Mouse (Mus musculus) hindbrain, postnatal 0 days (tissue): ENCODE results near the gene Slc39a11. TPM values are rescaled to one million over a fixed set of nuclear protein-coding genes. Genes with fewer than 3 reads are reported as not detected.
A peak's percentile ranks its signal among the peaks of the same experiment; 100 is the strongest.

Source experiments
- ATAC-seq: fragments of 200-750 bp; cut with Nextera tagmentation; 2 replicates; pipeline ENCODE4 v1.8.0; 2017; ENCODE audit warnings: mild to moderate bottlenecking, moderate TSS enrichment, moderate library complexity
- DNase-seq: peaks from one replicate; pipeline ENCODE4 v3.0.0-alpha.2; 2015; ENCODE audit warnings: low spot score
- H3K27ac ChIP-seq: fragments of 300-500 bp; sonication (generic); 2 replicates; pipeline ENCODE4 v1.5.1; 2014; ENCODE audit warnings: mild to moderate bottlenecking
- H3K27me3 ChIP-seq: fragments of 300-500 bp; sonication (generic); 2 replicates; pipeline ENCODE4 v1.6.1; 2014; ENCODE audit warnings: low read length, mixed read lengths; ENCODE audit not compliant: insufficient read depth
- H3K36me3 ChIP-seq: fragments of 300-500 bp; sonication (generic); 2 replicates; pipeline ENCODE4 v1.6.1; 2014; ENCODE audit warnings: low read length, mixed read lengths; ENCODE audit not compliant: insufficient read depth
- H3K4me1 ChIP-seq: fragments of 300-500 bp; sonication (generic); 2 replicates; pipeline ENCODE4 v1.6.1; 2014; ENCODE audit warnings: antibody characterized with exemption, low read length, mixed read lengths; ENCODE audit not compliant: insufficient read depth
- H3K4me2 ChIP-seq: fragments of 300-500 bp; sonication (generic); 2 replicates; pipeline ENCODE4 v1.6.1; 2014; ENCODE audit warnings: low read depth, mild to moderate bottlenecking, low read length, moderate library complexity, mixed read lengths
- H3K4me3 ChIP-seq: fragments of 300-500 bp; sonication (generic); 2 replicates; pipeline ENCODE4 v1.5.1; 2014; ENCODE audit warnings: low read length
- H3K9ac ChIP-seq: fragments of 300-500 bp; sonication (generic); replicated peaks from 2 replicates; pipeline ENCODE4 v1.6.1; 2014; ENCODE audit warnings: mild to moderate bottlenecking, low read length, moderate library complexity, mixed read lengths
- H3K9me3 ChIP-seq: fragments of 300-500 bp; sonication (generic); 2 replicates; pipeline ENCODE4 v1.6.1; 2016; ENCODE audit warnings: low read length, mixed read lengths
- CTCF ChIP-seq: IDR thresholded peaks from 2 replicates; pipeline ENCODE4 v1.5.1; 2016; ENCODE audit warnings: antibody characterized with exemption, control low read depth, low read depth
- WGBS: fragments of 180-500 bp; shearing (Covaris S2); extraction: QIAGEN DNeasy Blood & Tissue Kit; methylation state at CpG from one replicate; pipeline ENCODE4 v1.1.7; 2014; 5-methylcytosine and 5-hydroxymethylcytosine counted together
- polyA plus RNA-seq: library from polyadenylated mRNA; unstranded; fragments of >200 nt; fragmentation: Nextera tagmentation; extraction: Ambion mirVana; gene quantifications from 2 replicates; pipeline ENCODE4 v1.2.1, GENCODE M21; 2015
- total RNA-seq: library from RNA; depleted of rRNA; stranded (reverse); fragments of >200 nt; gene quantifications from 2 replicates; pipeline ENCODE4 v1.2.3, GENCODE M21; 2014

Gene Slc39a11
- total and polyA plus RNA-seq, 2 experiments from 2014 or later = 35.6 to 63.3 TPM

DNA sequence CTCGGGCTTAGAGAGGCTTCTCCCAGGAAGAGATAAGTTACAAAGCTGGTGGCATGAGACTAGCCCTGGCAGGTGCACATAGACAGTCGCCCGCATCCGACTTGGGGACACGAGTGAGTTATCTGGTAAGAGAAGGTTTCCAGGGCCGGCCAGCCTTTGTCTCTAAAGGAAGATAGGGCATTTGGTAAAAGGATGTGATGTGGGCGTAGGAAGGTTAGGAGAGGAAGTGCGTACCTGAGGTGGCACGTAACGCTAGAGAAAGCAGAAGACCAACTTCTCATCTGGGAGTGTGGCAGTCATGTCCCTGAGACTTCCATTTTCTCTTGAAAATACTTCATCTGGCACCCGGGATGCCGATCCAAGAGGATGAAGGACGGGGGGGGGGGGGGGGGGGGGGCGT is 441.9 kb downstream of the Slc39a11 start:
- no peak overlapping the region for H3K27ac ChIP-seq
- 83% methylated on average over 14 of the region's 14 CpGs for WGBS
- H3K4me3 ChIP-seq = no peak overlapping the region
- no peak overlapping the region for H3K9ac ChIP-seq
- DNase-seq (no peak), ATAC-seq (no peak)
- H3K36me3 ChIP-seq = no peaks in the 10 kb centered on the region
- no peaks in the 10 kb centered on the region for H3K27me3 ChIP-seq
- TF ChIP-seq CTCF = no peak
- no peak overlapping the region for H3K4me2 ChIP-seq
- no peaks in the 10 kb centered on the region for H3K9me3 ChIP-seq
- H3K4me1 ChIP-seq = 0 out of 2 replicates have a peak, but pooled peaks cover 5% of the 10 kb centered on the region

DNA sequence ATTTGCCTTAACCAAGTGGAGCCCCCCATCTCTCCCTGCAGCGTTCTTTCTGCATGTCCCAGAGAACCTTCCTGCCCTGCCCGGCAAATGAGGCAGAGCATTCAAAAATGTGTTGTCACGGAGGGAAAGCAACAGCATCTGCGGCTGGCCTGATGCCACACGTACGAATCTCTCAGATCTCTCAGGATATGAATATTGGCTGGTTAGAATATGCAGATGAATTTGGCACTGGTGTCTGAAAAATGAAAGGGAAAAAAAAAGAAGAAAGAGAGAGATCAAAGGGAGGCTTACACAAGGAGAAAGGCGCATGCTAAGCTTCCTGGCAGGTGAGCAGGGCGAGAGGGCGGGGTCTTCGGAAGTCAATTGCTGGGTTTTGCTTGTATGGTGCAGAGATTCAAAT is 443.8 kb downstream of the Slc39a11 start:
- Histone ChIP-seq H3K27ac (no peak overlapping the region), H3K27me3 (no peaks in the 10 kb centered on the region)

DNA sequence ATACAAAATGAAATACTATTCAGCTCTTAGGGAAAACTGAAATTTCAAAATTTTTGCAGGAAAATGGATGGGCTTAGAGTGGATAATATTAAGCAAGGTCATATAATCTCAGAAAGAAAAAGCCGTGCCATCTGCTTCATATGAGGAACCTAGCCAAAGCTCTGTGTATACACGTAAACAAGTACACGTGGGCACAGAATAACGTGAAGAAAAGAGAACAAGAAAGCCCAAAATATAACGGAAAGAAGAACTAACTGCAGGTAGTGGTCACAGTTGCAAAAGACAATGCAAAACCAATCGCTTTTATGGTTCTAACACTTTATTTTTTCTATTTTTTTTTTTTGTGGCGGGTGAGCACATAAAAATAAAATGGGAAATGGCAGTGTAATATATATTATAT is 446.9 kb downstream of the Slc39a11 start:
- WGBS = 89% methylated on average over 7 of the region's 7 CpGs
- ATAC-seq (no peak), DNase-seq (no peak)
- no peaks in the 10 kb centered on the region for H3K36me3 ChIP-seq
- no peak for TF ChIP-seq CTCF
- H3K27ac ChIP-seq = no peak overlapping the region
- H3K9ac ChIP-seq = no peak overlapping the region
- no peak overlapping the region for H3K4me3 ChIP-seq
- peaks cover 7% of the 10 kb centered on the region; the same call in 1 of the 2 replicates for H3K4me1 ChIP-seq
- no peaks in the 10 kb centered on the region for H3K27me3 ChIP-seq
- no peak overlapping the region for H3K4me2 ChIP-seq
- H3K9me3 ChIP-seq = no peaks in the 10 kb centered on the region

More for the DNA sequence above, 443.8 kb downstream of the Slc39a11 start:
- Histone ChIP-seq H3K4me3 (no peak overlapping the region), H3K9ac (no peak overlapping the region), H3K4me2 (no peak overlapping the region), H3K4me1 (0 out of 2 replicates have a peak, but pooled peaks cover 5% of the 10 kb centered on the region), H3K36me3 (no peaks in the 10 kb centered on the region), H3K9me3 (no peaks in the 10 kb centered on the region)
- no peak for TF ChIP-seq CTCF
- 38% methylated on average over 10 of the region's 10 CpGs for WGBS
- ATAC-seq (no peak), DNase-seq (peak; percentile 75)

DNA sequence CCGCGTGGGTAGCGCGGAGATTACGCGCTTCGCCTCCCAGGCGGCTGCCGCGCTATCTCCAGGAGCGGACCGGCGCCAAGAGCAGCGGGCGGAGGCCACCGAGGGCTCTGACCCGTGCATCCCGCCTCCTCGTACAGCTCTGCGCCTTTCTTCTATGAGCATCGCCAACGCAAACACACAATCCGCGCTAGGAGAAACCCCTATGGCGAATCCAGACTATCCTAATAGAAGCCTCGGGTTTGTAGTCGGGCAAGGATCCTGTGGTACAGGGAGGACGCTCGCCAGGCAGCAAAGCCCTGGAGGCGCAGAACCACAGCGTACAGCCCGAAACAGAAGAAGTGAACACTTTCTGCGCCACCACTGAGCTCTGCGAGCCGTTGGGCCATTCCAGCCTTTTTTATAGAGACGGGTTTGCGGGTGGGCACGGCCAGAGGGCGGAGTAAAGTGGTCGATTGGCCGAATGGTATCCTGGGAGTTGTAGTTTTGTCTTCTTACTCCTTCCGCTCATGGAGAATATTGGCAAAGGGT is 448.3 kb downstream of the Slc39a11 start:
- Histone ChIP-seq H3K4me2 (peak overlapping the region; percentile 87), H3K36me3 (no peaks in the 10 kb centered on the region), H3K27me3 (no peaks in the 10 kb centered on the region), H3K4me3 (peak overlapping the region; percentile 67), H3K9me3 (no peaks in the 10 kb centered on the region), H3K4me1 (peaks cover 7% of the 10 kb centered on the region; the same call in 1 of the 2 replicates), H3K9ac (peak overlapping the region; percentile 57), H3K27ac (peak overlapping the region; percentile 72)
- TF ChIP-seq CTCF = peak; percentile 41
- DNase-seq (peak; percentile 97), ATAC-seq (peak; percentile 91)
- WGBS = under 1% methylated on average over 42 of the region's 42 CpGs

DNA sequence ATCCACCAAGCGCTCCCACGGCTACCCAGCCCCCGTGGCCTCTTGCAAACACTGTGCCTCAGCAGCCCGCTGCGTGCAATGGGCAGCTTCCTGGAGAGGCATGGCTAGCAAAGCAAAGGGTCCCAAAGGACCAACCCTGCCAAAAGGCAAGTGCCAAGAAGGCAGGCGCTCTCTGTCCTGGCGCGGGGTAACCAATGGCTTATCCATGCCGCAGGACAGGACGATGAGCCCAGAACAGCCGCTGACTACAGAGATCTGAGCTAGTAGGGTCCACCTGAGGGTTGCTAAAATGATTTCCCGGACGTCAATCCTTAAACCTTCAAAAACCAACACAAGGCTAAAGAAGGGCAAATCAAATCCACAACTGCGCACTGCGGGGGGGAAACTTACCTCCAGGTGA is 449.0 kb downstream of the Slc39a11 start:
- peak overlapping the region; percentile 87 for H3K4me2 ChIP-seq
- H3K36me3 ChIP-seq = no peaks in the 10 kb centered on the region
- ATAC-seq (peak; percentile 44; the same call in 1 of the 2 replicates), DNase-seq (peak; percentile 53)
- H3K4me1 ChIP-seq = peaks cover 7% of the 10 kb centered on the region; the same call in 1 of the 2 replicates
- peak overlapping the region; percentile 57 for H3K9ac ChIP-seq
- no peaks in the 10 kb centered on the region for H3K9me3 ChIP-seq
- peak overlapping the region; percentile 67 for H3K4me3 ChIP-seq
- no peaks in the 10 kb centered on the region for H3K27me3 ChIP-seq
- WGBS = 4% methylated on average over 15 of the region's 15 CpGs
- peak overlapping the region; percentile 72; the same call in 1 of the 2 replicates for H3K27ac ChIP-seq
- TF ChIP-seq CTCF = no peak

DNA sequence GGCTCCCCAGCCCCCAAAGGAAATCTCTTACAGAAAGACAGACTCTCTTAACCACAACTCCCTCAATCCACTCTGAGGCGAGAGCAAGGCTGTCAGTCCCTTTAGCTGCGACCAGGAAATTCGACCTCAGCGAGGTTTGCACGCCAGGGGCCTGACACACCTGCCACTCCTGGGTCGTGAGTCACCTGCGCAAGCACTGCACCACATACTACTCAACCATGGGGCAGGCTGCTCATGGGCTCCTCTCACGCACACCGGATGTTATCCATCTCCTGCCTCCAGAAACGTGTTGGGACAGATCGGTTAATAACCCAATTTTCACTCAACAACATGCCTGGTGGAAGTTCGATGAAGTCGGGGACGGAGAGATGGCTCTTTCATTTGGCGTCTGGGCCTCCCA is 451.3 kb downstream of the Slc39a11 start:
- peaks cover 7% of the 10 kb centered on the region; the same call in 1 of the 2 replicates for H3K4me1 ChIP-seq
- peak overlapping the region; percentile 87 for H3K4me2 ChIP-seq
- H3K4me3 ChIP-seq = no peak overlapping the region
- ATAC-seq (no peak), DNase-seq (no peak)
- H3K27me3 ChIP-seq = no peaks in the 10 kb centered on the region
- no peak overlapping the region for H3K27ac ChIP-seq
- H3K36me3 ChIP-seq = no peaks in the 10 kb centered on the region
- H3K9ac ChIP-seq = no peak overlapping the region
- no peak for TF ChIP-seq CTCF
- 80% methylated on average over 15 of the region's 15 CpGs for WGBS
- no peaks in the 10 kb centered on the region for H3K9me3 ChIP-seq

DNA sequence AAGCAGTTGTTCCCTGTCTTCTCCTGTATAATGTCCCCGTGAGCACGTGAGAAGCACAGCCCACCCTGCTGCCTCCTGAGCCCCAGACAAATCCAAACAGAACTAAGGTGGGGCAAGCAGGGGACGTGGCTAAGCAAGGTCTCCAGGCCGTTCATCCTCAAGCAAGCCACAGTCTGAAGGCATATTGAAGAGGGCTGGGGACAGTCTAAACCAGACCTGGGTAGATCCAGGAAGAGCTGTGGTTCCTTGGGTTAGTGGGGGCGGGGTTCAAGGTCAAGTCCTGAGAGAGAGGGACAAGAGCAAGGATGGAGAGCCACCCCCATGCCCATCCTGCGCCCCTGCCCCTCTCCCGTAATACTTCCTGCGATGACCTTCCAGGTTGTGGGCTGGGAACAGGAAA is 452.3 kb downstream of the Slc39a11 start:
- H3K4me2 ChIP-seq = 0 out of 2 replicates have a peak overlapping the region, but pooled peaks have one; percentile 4
- no peak for DNase-seq
- peaks cover 11% of the 10 kb centered on the region for H3K4me1 ChIP-seq
- no peak overlapping the region for H3K9ac ChIP-seq
- no peak for ATAC-seq
- 87% methylated on average over 8 of the region's 8 CpGs for WGBS
- no peak for TF ChIP-seq CTCF
- no peak overlapping the region for H3K27ac ChIP-seq
- no peaks in the 10 kb centered on the region for H3K27me3 ChIP-seq
- no peak overlapping the region for H3K4me3 ChIP-seq
- H3K36me3 ChIP-seq = no peaks in the 10 kb centered on the region
- no peaks in the 10 kb centered on the region for H3K9me3 ChIP-seq
